Mouse (Mus musculus): ENCODE data around the gene Tmem164.

Gene Tmem164

DNA sequence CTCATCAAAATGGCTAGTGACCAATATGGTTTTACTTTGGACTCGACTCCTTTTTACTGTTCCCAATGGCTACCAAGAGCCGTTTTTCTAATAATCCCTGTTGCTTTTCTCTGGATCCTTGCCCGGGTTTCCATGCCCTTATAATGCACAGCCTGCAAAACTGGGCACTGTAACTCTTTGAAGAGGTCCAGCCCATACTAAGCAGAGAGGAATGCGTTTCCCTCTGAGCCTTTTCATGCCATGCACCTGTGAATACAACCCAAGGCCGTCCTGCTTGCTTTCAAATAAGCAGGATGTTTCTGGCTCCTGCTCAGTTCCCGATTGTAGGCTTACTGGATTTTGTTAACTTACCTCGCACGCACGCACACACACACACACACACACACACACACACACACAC lies 7.3 kb downstream of the Tmem164 start:
- in situ Hi-C loops (cut with MboI, MseI), result no loop called here

DNA sequence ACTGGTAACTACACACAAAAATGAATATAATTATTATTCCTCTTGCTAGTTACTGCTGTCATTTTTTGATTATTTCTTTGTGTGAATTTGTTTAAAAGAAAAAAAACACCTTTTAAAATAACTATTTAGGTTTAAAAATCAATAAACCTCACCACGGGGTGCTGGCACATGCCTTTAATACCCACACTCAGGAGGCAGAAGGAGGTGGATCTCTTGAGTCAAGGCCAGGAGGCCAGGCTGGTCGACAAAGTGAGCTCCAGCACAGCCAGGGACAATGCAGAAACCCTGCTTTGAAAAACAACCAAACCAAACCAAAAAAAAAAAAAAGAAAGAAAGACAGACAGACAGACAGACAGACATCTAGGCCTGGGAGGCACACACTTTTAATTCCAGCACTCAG lies 12.1 kb downstream of the Tmem164 start:
- in situ Hi-C loops (cut with MboI, MseI), result no loop called here

DNA sequence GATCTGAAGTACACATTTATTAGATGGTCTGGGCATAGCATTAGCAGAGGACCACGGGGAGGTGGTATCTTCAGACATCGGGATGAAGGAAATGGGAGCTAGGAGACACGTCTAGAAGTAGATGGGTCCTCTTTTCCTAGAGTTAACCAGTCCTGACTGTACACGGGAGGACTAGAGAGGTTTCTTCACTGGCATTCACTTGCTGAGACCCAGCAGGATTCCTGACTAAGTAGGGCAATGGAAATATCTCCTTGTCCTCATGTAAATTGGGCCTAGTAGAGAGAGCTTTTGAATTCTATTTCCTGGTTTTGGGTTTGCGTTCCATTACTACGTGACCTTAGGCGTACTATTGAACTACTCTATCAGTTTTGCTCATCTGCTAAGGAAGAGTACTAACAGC lies 13.1 kb downstream of the Tmem164 start:
- in situ Hi-C loops (cut with MboI, MseI), result no loop called here

DNA sequence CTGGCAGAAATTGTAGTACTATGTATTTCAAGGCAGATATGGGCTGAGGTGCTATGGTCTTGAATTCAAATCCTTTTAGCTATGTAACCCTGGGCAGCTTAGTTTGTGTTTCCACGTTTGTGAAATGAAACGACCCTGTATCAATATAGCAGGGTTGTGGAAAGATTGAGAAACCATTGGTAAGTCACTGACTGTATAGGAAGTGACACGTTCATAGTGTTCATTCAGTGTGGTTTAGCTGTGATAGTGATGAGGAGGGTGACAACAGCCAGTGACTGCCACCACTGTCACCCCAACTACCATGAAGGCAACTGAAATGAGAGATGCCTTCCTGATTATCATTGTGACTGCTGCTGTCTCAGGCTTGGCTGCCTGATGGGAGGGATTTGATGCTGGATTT lies 13.7 kb downstream of the Tmem164 start:
- in situ Hi-C loops (cut with MboI, MseI), result no loop called here

DNA sequence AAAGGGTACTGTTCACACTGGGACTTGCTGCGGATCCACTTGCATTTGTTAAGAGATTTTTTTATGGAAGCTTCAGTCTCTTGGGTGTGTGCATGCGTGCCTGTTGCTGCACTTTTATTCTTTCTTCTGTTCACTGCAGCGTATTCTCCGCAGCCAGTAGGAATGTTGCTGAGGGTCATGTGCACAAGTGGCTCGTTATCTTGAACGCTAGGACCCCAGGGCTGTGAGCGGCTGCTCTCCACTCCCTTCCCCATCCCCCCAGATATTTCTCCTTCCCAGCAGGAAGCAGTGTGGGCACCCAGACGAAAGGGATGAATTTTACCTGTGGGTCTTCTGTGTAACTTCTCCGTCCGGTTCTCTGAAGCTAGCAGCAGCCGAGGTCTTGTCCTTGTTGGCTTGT lies 15.6 kb downstream of the Tmem164 start:
- in situ Hi-C loops (cut with MboI, MseI), result no loop called here

DNA sequence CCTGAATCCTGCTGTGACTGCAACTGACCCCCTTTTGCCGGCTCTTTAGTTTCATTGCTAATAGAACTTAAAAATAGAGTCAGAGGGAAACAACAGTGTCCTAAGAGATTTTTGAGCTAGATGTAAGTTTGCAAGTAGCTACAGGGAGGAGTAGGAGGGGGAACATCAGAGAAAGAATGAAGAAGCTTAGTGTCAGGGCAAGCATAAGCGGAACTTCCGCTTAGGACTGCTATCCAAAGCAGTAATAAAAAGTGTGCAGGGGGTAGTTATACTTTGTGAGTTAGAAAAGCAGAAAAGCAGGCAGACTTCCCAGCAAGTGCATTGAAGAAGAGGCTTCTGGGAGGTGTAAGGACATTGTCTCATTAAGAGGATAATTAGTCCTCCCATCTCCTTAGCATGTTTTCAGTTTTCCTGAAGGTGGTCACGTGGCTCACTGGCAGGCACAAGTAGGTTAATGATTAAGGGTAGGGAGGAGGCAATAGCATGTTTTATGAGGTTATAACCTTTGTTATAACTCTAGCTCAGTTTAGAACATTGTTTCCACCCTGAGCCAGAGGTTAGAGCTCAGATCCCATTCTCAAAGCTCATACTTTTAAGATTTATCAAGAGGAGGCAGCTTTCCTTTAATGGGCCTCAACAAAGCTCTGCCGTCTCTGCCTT lies 16.5 kb downstream of the Tmem164 start:
- in situ Hi-C loops (cut with MboI, MseI), result no loop called here

DNA sequence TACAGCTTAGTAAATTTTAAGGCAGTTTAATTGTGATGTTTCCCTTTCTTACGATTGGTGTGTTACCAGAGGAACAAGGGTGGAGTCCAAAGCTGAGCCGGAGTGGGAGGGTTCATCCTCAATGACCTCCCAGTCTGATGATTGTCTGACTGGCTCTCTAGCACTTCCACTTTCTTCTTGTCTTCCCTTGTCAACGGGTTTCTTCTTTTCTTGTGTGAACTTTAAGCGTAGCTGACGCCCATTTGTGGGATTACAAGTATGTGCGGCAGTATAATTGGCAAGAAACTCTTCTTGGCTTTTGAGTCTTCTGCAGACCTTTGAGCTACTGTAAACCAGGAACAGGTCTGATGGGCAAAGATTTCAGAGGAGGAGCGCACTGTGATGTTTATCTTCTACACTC lies 17.0 kb downstream of the Tmem164 start:
- in situ Hi-C loops (cut with MboI, MseI), result no loop called here

DNA sequence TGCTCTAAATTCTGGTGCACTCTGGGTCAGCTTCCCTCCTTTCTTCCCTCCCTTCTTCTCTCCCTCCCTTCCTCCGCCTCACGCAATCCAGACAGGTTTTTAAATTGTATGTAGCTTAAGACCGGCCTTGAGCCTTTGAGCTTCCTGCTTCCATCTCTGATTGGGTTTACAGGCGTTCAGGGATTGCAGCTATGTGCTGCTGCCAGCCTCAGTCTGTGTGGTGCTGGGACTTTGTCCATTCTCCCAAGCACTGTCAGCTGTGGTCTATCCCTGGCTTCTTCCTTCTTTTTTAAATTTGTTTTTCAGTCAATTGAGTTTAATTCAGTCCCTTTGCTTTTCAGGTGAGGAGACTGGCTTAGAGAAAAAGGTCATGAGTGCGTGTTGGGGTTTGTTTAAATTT lies 20.9 kb downstream of the Tmem164 start:
- in situ Hi-C loops (cut with MboI, MseI), result no loop called here

DNA sequence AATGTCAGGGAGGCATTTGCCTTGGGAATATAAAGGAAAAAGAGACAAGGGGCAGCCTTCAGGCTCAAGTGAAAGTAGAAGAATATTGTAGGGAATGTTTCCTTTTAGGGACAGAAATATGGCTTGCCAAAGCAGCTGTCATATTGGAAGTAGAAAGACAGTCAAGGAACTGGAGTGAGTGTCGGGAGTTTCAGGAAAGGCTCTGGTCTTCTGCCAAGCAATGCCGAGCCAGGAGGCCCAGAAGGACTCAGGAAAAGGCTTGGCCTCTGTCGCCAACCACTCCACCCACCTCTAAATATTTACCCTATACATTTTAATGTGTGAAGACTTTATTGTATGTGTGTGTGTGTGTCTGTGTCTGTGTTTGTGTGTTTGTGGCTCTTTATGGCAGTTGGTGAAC lies 21.4 kb downstream of the Tmem164 start:
- in situ Hi-C loops (cut with MboI, MseI), result no loop called here

DNA sequence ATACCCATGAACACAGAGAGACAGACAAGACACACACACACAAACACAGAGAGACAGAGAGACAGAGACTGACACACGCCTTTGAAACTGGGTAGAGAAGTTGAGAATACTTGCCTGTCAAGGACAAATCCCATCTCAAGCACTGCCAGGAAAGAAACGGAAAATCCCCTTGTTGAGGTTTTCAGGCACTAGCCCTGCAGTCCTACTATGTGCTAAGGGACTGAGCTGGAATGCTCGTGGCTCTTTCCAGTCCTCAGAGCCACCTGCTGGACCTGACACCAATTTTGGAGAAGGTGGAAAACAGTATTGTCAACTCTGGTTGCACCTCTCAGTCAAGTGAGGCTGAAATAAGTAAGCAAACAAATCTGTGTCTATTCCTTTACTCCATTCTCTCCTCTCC lies 22.7 kb downstream of the Tmem164 start:
- in situ Hi-C loops (cut with MboI, MseI), result no loop called here

DNA sequence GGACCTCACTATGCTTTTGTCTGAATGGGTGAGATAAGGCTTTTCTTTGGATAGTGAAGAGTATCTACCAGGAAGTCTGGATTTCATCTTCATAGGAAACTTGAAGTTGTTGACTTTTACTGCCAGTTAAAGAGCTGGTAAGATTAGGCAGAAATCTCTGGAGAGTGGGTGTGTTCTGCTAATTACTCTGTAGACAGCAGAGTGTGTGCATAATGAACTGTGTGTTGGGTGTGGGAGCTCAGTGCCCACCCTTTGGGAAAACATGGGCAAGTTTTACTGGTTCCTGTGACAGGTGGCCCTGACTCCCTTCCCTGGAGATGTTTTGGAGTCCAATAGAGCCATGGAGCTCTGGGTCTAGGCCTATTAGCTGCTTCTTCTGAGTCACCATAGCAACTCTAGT lies 27.1 kb downstream of the Tmem164 start:
- in situ Hi-C loops (cut with MboI, MseI), result no loop called here

DNA sequence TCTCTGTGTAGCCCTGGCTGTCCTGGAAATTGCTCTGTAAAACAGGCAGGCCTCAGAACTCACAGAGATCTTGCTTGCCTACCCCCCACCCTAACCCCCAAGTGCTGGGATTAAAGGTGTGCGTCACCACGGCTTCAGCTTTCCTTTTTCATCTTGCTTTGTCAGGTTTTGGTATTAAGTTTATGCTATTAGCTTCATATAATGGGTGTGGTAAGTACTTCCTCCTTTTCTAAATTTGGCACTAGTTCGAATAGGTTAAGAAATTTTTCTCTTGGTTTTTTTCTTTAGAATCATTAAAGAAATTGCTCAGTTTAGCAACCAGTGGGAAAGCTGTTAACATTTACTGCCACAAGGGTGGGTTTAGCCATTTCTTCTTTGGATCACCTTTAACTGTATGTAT lies 34.8 kb downstream of the Tmem164 start:
- in situ Hi-C loops (cut with MboI, MseI), result no loop called here

DNA sequence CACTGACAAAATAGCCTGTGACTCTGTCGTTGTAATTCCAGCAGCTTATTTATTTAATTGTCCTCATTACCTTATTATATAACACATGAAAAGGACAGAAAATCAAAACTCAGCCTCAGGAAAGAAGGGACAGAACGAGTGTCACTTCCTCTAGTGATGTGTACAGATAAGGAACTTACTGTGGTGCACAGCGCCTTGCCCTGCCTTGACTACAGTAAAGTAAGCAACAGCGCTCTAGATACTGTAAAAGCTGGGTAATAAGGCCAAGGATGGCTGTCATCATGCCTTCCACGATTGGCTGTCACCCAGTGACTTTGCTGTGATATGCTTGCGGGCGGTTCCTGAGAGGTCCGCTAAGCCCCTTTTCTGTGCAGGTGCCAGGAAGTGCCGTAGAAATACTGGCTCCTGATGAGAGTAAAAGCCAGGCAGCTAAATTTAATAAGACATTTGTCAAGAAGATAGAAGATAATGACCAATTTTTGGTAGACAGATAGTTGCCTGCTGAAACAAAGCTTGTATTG lies 36.8 kb downstream of the Tmem164 start:
- in situ Hi-C loops (cut with MboI, MseI), result no loop called here

DNA sequence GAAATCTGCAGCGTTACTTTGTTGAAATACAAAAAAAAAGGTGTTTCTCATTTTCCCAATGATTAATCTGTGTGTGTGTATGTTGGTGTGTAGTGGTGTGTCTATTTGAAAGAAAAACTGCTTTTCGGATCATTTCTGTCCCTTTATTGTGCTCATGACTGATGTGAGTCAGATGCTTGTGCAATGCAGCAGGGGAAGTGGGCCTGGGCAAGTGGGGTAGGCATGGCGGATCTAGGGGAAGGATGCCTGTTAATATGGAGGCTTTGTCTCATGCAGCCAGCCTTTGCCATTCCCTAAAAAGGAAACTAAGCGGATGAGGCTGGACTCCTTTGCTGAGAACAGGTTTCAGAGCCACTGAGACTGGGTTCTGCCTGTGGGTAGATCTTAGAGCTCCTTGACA lies 37.6 kb downstream of the Tmem164 start:
- in situ Hi-C loops (cut with MboI, MseI), result no loop called here

DNA sequence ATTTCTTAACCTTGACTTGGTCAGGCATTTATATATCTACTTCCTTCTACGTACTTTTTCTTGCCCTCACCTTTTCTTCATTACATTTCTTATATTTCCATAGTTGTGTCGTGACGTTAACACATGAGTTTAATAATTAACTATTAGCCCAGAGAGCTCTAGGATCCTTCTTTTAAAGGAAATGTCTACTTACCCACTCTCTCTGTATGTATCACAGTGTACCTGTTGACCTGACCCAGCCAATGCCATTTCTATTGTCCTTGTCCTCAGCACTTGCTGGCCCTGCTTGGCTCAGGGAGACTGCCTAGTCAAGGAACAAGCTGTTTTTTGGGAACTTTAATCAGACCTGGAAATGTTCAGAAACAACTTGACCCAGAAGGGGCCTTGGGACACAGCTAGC lies 40.7 kb downstream of the Tmem164 start:
- in situ Hi-C loops (cut with MboI, MseI), result no loop called here

DNA sequence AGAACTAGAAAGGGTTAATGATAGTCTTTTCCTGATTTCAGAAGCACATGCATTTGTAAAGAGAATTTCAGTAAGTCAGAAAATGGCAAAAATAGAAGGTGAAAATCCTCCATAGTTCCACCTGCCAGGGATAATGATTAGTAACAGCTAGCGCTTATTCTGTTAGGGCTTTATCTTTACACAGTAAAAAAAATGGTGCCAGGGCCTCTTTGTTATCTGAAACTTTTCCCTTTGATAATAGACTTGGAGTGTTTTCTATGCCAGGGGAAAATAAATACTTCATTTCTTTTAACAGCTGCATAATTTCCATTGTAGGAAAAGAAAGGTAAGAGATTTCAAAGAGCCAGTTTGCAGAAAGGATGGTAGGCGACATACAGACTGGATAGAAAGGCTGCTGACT lies 43.0 kb downstream of the Tmem164 start:
- in situ Hi-C loops (cut with MboI, MseI), result no loop called here

DNA sequence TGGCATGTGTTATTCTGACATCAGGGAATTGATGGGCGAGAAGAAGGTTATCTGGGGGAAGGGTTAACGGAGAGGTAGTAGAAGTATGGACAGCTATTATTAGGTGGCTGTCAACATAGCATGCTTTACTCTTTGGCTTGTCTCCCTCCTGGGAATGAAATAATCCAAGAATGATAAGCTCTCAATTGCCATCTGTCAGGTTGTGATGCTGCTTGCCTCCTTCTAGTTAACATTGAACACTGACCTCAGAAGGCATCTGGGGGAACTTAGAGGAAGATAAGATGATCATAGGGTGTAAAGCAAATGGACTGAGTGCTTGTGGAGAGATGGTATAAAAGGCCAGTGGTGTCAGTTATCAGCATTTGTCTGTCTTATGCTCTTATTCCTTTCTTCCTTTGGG lies 44.4 kb downstream of the Tmem164 start:
- in situ Hi-C loops (cut with MboI, MseI), result no loop called here

DNA sequence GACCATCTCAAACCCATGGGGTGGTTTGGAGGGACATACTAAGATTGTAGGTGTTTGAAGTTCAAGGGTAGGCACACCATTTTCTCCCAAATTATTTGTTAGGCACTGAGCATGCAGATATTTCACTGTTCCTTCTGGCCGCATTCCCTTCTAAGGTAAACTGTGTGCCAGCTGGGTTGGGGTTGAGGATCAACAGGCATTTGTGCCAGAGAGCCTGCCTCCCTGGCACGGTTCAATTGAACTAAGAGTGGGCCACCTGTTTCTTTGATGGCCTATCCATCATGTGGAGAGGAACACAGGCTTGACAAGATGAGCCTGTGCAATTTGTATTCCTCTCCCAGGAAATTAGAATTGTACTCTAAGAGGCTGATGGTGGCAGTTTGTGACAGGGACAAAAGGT lies 45.1 kb downstream of the Tmem164 start:
- in situ Hi-C loops (cut with MboI, MseI), result no loop called here

DNA sequence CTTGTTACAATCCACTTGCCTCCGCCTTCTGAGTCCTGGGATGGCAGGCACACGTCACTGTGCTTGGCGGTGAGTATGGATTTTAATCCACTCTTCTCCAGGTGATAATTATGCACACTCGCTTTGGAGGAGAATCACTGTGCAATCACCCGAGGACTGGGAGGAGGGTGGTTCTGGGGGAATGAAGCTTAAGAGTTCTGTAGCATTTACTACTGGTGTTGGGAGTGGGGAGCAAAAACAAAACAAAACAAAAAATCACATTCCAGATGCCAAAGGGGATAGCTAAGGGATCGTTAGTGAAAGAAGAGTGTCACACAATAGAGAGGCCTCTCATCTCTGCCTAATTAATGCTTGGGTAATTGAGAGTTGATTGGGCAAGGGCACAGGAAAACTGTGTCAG lies 46.6 kb downstream of the Tmem164 start:
- in situ Hi-C loops (cut with MboI, MseI), result no loop called here

DNA sequence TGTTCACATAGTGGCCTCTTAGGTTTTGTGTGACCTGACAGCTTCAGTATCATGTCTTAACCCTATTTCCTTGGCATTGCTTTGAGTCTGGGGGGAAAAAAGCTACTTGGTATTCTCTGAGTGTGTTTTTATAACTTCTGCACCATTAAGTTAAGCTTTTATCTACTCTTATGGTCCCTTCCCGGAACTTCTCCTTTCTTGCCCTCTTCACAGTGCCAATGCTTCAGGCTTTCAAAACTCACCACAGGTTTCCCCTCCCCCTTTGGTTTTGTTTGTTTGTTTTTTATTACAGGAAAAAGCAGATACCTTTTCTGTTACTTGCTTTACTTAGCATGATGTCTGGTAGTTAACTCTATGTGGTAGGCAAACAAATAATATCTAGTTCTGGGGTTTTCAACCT lies 47.8 kb downstream of the Tmem164 start:
- in situ Hi-C loops (cut with MboI, MseI), result no loop called here

DNA sequence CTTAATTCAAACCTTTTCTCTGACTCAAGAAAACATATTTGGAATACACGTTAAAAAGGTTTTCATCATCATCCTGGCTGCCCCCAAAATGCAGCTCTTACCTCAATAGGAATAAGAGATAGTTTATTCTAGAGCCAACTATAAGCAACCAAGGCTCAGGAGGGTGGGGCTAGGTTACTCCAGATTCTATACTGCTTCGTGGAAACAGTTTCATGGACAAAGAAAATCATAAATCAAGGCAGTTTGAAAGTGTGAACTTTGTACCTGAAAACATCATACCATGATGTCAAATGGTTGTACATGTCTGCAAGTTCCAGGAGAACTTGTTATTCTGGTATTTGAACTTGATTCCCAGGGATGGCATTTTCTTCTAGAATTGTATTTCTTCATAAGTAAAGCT lies 48.3 kb downstream of the Tmem164 start:
- in situ Hi-C loops (cut with MboI, MseI), result no loop called here

DNA sequence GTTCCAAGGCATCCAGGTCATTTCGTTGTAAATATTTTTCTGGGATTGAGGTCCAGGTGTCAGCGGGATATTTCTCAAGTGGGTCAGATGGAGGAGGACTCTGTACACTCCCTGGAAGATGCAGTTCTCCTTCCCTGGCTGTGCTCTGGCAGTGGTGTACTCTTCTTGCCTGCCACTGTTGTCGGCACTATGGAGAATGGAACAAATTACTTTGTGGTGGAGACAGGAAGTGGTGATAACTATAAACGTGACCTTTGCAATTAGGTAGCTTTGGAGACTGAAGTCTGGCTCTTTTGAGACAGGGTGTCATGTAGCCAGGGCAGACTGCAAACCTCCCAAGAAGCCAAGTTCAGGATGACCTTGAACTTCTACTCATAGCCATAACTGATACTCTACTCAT lies 55.9 kb downstream of the Tmem164 start:
- in situ Hi-C loops (cut with MboI, MseI), result no loop called here

DNA sequence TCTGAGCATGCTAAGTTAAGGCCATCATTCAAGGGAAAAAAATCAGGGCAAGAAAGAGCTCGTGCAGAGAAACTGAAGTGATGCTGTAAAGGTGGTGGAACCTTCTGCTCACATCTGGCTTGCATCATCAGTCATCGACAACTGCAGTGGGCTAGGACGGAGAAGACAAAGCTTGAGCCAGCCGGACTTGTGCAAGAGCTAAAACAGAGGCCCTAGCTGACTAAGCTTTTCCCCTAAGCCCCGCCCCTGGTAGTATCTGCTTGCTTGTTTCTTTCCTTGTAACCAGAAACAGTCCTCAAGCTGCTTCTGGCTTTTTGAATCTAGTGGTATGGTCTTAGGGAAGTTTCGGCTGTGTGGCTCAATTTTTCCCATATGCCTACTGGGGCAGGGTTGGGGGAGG lies 56.5 kb downstream of the Tmem164 start:
- in situ Hi-C loops (cut with MboI, MseI), result no loop called here

DNA sequence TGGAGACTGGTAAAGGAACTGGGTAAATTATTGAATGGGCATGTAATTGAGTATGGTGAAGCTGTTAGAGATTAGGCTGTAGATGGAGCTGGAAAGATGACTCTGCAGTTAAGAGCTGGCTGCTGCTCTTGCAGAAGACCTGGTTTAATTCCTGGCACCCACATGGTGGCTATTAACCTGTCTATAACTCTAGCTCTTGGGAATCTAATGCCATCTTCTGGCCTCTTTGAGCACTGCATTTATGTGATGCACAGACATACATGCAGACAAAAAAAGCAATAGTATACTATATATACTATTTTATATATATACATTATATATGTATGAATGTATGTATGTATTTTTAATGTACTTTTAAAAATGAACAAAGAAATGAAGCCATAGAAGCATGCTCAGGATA lies 66.2 kb downstream of the Tmem164 start:
- in situ Hi-C loops (cut with MboI, MseI), result no loop called here

Data from regulatory T cell (primary cell).